Mouse (Mus musculus): ENCODE results near the gene Sipa1l3.

The Sipa1l3 gene

GRCm38 (mm10) chr7:29518421-29519210 is at the start of gene Sipa1l3:
Gene Sipa1l3 (minus strand): TSS chr7:29518641.
- peak; percentile 96 for DNase-seq (ENCODE audit: low spot score)

GRCm38 (mm10) chr7:29563006-29563405 is 44.6 kb upstream of the Sipa1l3 start:
- DNase-seq (ENCODE audit: low spot score) = no peak

GRCm38 (mm10) chr7:29561046-29561445 is 42.6 kb upstream of the Sipa1l3 start:
- no peak for DNase-seq (ENCODE audit: low spot score)

GRCm38 (mm10) chr7:29559290-29559689 is 40.8 kb upstream of the Sipa1l3 start:
- no peak for DNase-seq (ENCODE audit: low spot score)

GRCm38 (mm10) chr7:29558744-29559143 is 40.3 kb upstream of the Sipa1l3 start:
- no peak for DNase-seq (ENCODE audit: low spot score)

GRCm38 (mm10) chr7:29556283-29556682 is 37.8 kb upstream of the Sipa1l3 start:
- no peak for DNase-seq (ENCODE audit: low spot score)

GRCm38 (mm10) chr7:29555521-29555920 is 37.1 kb upstream of the Sipa1l3 start:
- no peak for DNase-seq (ENCODE audit: low spot score)

- DNase-seq (ENCODE audit: low spot score) = no peak
These were observed 36.6 kb upstream of the Sipa1l3 start for GRCm38 (mm10) chr7:29555051-29555450.

GRCm38 (mm10) chr7:29550691-29551090 is 32.2 kb upstream of the Sipa1l3 start:
- no peak for DNase-seq (ENCODE audit: low spot score)

GRCm38 (mm10) chr7:29541608-29542007 is 23.2 kb upstream of the Sipa1l3 start:
- DNase-seq (ENCODE audit: low spot score) = no peak

- peak; percentile 55 for DNase-seq (ENCODE audit: low spot score)
These were observed 22.7 kb upstream of the Sipa1l3 start for GRCm38 (mm10) chr7:29541186-29541585.

- DNase-seq (ENCODE audit: low spot score) = no peak
These were observed 22.2 kb upstream of the Sipa1l3 start for GRCm38 (mm10) chr7:29540631-29541030.

GRCm38 (mm10) chr7:29523700-29524099 is 5.3 kb upstream of the Sipa1l3 start:
- peak; percentile 63 for DNase-seq (ENCODE audit: low spot score)

- DNase-seq (ENCODE audit: low spot score) = peak; percentile 48
These were observed 3.6 kb upstream of the Sipa1l3 start for GRCm38 (mm10) chr7:29521841-29522575.

- DNase-seq (ENCODE audit: low spot score) = no peak
These were observed 2.9 kb upstream of the Sipa1l3 start for GRCm38 (mm10) chr7:29521365-29521764.

- DNase-seq (ENCODE audit: low spot score) = no peak
These were observed 2.4 kb upstream of the Sipa1l3 start for GRCm38 (mm10) chr7:29520794-29521193.

GRCm38 (mm10) chr7:29519211-29519550 is 740 bp upstream of the Sipa1l3 start:
- no peak for DNase-seq (ENCODE audit: low spot score)

GRCm38 (mm10) chr7:29518054-29518420 is 404 bp downstream of the Sipa1l3 start:
- no peak for DNase-seq (ENCODE audit: low spot score)

- DNase-seq (ENCODE audit: low spot score) = no peak
These were observed 1.3 kb downstream of the Sipa1l3 start for GRCm38 (mm10) chr7:29517178-29517577.

GRCm38 (mm10) chr7:29515652-29516051 is 2.8 kb downstream of the Sipa1l3 start:
- DNase-seq (ENCODE audit: low spot score) = no peak

- no peak for DNase-seq (ENCODE audit: low spot score)
These were observed 5.7 kb downstream of the Sipa1l3 start for GRCm38 (mm10) chr7:29512729-29513128.

- no peak for DNase-seq (ENCODE audit: low spot score)
These were observed 6.7 kb downstream of the Sipa1l3 start for GRCm38 (mm10) chr7:29511598-29512275.

GRCm38 (mm10) chr7:29508522-29508921 is 9.9 kb downstream of the Sipa1l3 start:
- DNase-seq (ENCODE audit: low spot score) = no peak
